In the genomic region with DNA sequence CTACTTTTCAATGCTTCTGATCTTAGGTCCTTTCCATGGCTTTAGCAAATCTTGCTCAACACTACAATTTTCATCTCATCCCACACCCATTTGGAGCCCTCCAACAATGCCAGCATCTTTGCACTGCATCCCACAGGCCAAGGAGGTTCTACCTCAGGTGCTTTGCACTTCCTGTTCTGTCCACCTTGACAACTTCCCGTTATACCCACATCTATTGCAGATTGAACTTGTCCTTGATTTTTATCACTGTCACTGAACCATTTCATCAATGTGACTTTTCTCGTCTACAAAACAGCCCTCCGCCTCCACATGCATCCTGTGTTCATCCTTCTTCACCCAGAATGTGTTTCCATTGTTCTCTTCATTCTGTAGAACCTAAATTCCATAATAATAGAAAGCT, we compare ENCODE assay signal across 18 mouse cellular contexts.
DNase-seq lines count a peak whose midpoint lies in the region; ATAC-seq lines count a peak whose summit lies in the region.
"Had no signal": no experiment of that assay in that cellular context is flagged by ENCODE, and none has a peak within 500 bp of the region (broad histone marks: within the 10 kb centered on the region; RNA-seq: fewer than 3 reads in every experiment).

No protein-coding gene starts in this region.

- peak; percentile 2 for DNase-seq in heart, adult 11 months
- no peak for DNase-seq in heart, adult 8-10 months (ENCODE audit: low spot score)
- DNase-seq in CD4-positive helper T cell, adult 2 months (ENCODE audit: low read depth, low spot score): peak; percentile 64
- peak; percentile 72 for DNase-seq in naive thymus-derived CD4-positive, alpha-beta T cell, adult 2 months (ENCODE audit: low read depth)
- no peak for DNase-seq in lung, postnatal 14 days
- DNase-seq: adrenal gland, adult 8-10 months; cerebellum, adult 8-10 months; cerebellum, postnatal 25 days; gastrocnemius, postnatal 10 days; kidney, adult 8-10 months; kidney, postnatal 4 days; layer of hippocampus, postnatal 36 days; liver, embryonic 13.5 days; lung, adult 18-20 months had no signal

- ATAC-seq in activated CD4-positive, CD25-positive, alpha-beta regulatory T cell, adult 4 months: peak; percentile 81
- ATAC-seq in erythroid progenitor cell, adult 5-6 weeks (replicated peaks; ENCODE audit: low FRiP score, poor library complexity, severe bottlenecking): no peak
- ATAC-seq: hindbrain, embryonic 16.5 days; intestine, embryonic 16.5 days had no signal

Comparison
In these comparisons a context has a peak if more than half of its experiments do, and no peak if none do; other contexts are left out.
1. DNase-seq: peak in heart, adult 11 months (single experiment), CD4-positive helper T cell, adult 2 months (single experiment) and naive thymus-derived CD4-positive, alpha-beta T cell, adult 2 months (single experiment); none in heart, adult 8-10 months (single experiment) and lung, postnatal 14 days (single experiment).